Mouse (Mus musculus): ENCODE results near the gene Arhgap42.

Arhgap42 gene

GRCm38 (mm10) chr9:9210464-9210863, 28.4 kb downstream of the Arhgap42 start:
- DNase-seq (ENCODE audit: low read depth, low spot score) = no peak

GRCm38 (mm10) chr9:9208205-9208604, 30.7 kb downstream of the Arhgap42 start:
- no peak for DNase-seq (ENCODE audit: low read depth, low spot score)

GRCm38 (mm10) chr9:9207251-9207650, 31.6 kb downstream of the Arhgap42 start:
- no peak for DNase-seq (ENCODE audit: low read depth, low spot score)

GRCm38 (mm10) chr9:9200827-9201388, 38.0 kb downstream of the Arhgap42 start:
- DNase-seq (ENCODE audit: low read depth, low spot score) = no peak

GRCm38 (mm10) chr9:9199170-9199841, 39.6 kb downstream of the Arhgap42 start:
- DNase-seq (ENCODE audit: low read depth, low spot score) = peak; percentile 19

GRCm38 (mm10) chr9:9198645-9199044, 40.3 kb downstream of the Arhgap42 start:
- DNase-seq (ENCODE audit: low read depth, low spot score) = peak; percentile 34

GRCm38 (mm10) chr9:9196046-9196445, 42.9 kb downstream of the Arhgap42 start:
- DNase-seq (ENCODE audit: low read depth, low spot score) = no peak

GRCm38 (mm10) chr9:9194496-9194895, 44.4 kb downstream of the Arhgap42 start:
- no peak for DNase-seq (ENCODE audit: low read depth, low spot score)

GRCm38 (mm10) chr9:9192716-9193115, 46.2 kb downstream of the Arhgap42 start:
- DNase-seq (ENCODE audit: low read depth, low spot score) = no peak

GRCm38 (mm10) chr9:9190835-9191234, 48.1 kb downstream of the Arhgap42 start:
- no peak for DNase-seq (ENCODE audit: low read depth, low spot score)

- no peak for DNase-seq (ENCODE audit: low read depth, low spot score)
Measured at GRCm38 (mm10) chr9:9188167-9188566, 50.7 kb downstream of the Arhgap42 start.

GRCm38 (mm10) chr9:9177745-9178144, 61.2 kb downstream of the Arhgap42 start:
- DNase-seq (ENCODE audit: low read depth, low spot score) = no peak

GRCm38 (mm10) chr9:9174924-9175323, 64.0 kb downstream of the Arhgap42 start:
- no peak for DNase-seq (ENCODE audit: low read depth, low spot score)

GRCm38 (mm10) chr9:9174206-9174605, 64.7 kb downstream of the Arhgap42 start:
- DNase-seq (ENCODE audit: low read depth, low spot score) = no peak

- no peak for DNase-seq (ENCODE audit: low read depth, low spot score)
Measured at GRCm38 (mm10) chr9:9173091-9173490, 65.8 kb downstream of the Arhgap42 start.

- no peak for DNase-seq (ENCODE audit: low read depth, low spot score)
Measured at GRCm38 (mm10) chr9:9171146-9171816, 67.6 kb downstream of the Arhgap42 start.

GRCm38 (mm10) chr9:9165641-9166063, 73.2 kb downstream of the Arhgap42 start:
- peak; percentile 34 for DNase-seq (ENCODE audit: low read depth, low spot score)

- peak; percentile 62 for DNase-seq (ENCODE audit: low read depth, low spot score)
Measured at GRCm38 (mm10) chr9:9160736-9161135, 78.2 kb downstream of the Arhgap42 start.

- no peak for DNase-seq (ENCODE audit: low read depth, low spot score)
Measured at GRCm38 (mm10) chr9:9158241-9158640, 80.7 kb downstream of the Arhgap42 start.

GRCm38 (mm10) chr9:9157425-9157824, 81.5 kb downstream of the Arhgap42 start:
- no peak for DNase-seq (ENCODE audit: low read depth, low spot score)

- DNase-seq (ENCODE audit: low read depth, low spot score) = no peak
Measured at GRCm38 (mm10) chr9:9154636-9155035, 84.3 kb downstream of the Arhgap42 start.

- DNase-seq (ENCODE audit: low read depth, low spot score) = no peak
Measured at GRCm38 (mm10) chr9:9144301-9145121, 94.4 kb downstream of the Arhgap42 start.

Data from R1 (cell line).